Mouse (Mus musculus): ENCODE measurements around the gene Fth1.
A peak's percentile ranks its signal among the peaks of the same experiment; 100 is the strongest.

- TF ChIP-seq CTCF (IDR thresholded peaks at IDR 0.05; ENCODE audit: control insufficient read depth, insufficient read depth, insufficient replicate concordance, low read depth, low read length) (peak; percentile 19; the same call in 1 of the 2 replicates), POLR2A (IDR thresholded peaks at IDR 0.05; ENCODE audit: control insufficient read depth, low read depth, low read length) (no peak)
These were observed 19.9 kb downstream of the Fth1 start for GRCm38 (mm10) chr19:10000330-10000729.

All from testis, adult 2 months (tissue).